Mouse (Mus musculus) central nervous system, embryonic 18 days (tissue): ENCODE results near the gene Fhl2. TPM values are rescaled to one million over a fixed set of nuclear protein-coding genes. Genes with fewer than 3 reads are reported as not detected.

Experiments used
- polyA plus RNA-seq: library from polyadenylated mRNA; depleted of rRNA; stranded (reverse); fragments of >200 nt; gene quantifications from 2 replicates; pipeline ENCODE4 v1.2.3, GENCODE M21; 2012; rRNA removed

Fhl2 gene
- polyA plus RNA-seq, result 27.8 and 28.3 TPM in 2 replicates

DNA sequence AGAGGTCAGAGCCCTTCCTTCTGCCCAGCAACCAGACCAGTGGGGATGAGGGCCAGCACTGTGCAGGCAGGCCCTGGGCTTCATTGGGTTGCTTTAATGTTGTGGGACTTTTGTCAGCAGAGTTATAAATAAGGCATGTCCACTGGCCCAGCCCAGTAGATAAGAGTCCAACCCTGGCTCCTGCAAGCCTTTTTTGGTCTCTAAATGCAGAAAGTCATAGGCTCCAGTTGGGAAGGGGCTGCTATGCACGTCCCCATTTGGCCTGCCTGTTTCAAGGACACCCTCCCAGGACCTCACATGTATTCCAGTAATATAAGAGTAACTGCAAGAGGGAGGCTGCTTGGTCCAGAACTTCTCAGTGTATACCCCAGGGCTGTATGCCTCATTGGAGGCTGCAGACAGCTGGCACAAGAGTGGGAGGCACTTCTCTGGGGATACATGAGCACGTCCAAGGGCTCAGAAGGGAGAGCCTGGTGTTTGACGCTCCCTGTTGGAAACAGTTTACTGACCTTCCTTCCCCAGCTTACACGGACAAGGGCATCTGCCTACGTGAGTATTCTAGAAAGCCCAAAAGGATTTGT is at the start of gene Fhl2:
Gene Fhl2, minus strand, starts transcription at position 324 of the 581 bp plus-strand sequence.

DNA sequence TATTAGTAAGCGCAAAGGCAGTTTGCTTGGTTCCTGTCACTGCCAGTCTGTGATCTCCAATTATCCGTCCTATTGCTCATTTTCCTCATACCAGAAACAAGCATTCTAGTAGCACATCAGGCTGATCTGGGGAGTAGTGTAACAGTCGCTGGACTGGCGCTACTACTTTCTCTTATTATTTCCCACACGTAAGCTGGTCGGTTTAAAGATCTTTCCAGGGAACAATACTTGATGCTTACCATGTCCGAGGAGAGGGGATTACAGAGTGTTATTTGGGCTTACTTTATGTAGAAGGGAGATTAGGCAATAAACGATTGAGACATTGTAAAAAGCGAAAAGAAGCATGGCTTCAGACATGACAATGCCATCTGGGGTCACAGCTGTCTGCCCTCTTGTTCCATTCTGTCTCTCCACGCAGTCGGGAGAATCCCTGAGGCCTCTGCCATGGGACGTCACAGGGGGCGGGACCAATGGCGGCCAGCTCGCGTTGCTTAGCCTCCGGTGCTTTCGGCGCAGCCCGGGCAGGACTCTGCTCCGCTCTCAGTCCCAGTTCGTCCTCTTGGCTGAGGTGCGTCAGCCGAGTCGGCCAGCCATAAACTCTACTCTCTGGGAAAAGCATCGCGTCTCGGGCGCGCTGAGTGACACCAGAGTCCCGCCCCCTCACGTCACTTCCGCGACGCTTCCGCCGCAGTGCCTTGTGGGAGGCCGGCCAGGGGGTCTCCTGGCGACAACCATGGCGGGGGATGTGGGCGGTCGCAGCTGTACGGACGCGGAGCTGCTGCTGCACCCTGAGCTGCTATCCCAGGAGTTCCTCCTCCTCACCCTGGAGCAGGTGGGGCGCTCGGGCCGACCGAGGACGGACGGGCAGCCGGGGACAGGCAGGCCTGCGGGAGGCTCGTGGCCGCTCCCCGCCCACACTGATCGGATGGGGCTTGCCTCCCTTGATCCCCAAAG is 98.5 kb downstream of the Fhl2 start, which contains the start of the genes Tgfbrap1 and AI597479:
Gene Tgfbrap1, minus strand, starts transcription at position 607 of the 954 bp plus-strand sequence.
Gene AI597479, plus strand, starts transcription at position 680 of the 954 bp plus-strand sequence.

Other genes starting within 250 kb of the Fhl2 start
- gene Gpr45, start 244.1 kb downstream of the Fhl2 start, polyA plus RNA-seq, result 19.5 and 23.3 TPM in 2 replicates
- 30.9 and 31.5 TPM in 2 replicates for gene Tgfbrap1, start 98.3 kb downstream of the Fhl2 start, polyA plus RNA-seq
- gene AI597479, start 98.3 kb downstream of the Fhl2 start, polyA plus RNA-seq, result 33.0 and 35.0 TPM in 2 replicates
- 45.1 and 53.3 TPM in 2 replicates for gene Nck2, start 247.6 kb upstream of the Fhl2 start, polyA plus RNA-seq